Mouse (Mus musculus) layer of hippocampus, adult 11-12 months (tissue): ENCODE data around the gene Kif13a.

Experiments used
- DNase-seq: peaks from one replicate; pipeline ENCODE4 v3.0.0; 2022; ENCODE audit warnings: low spot score

The Kif13a gene

GRCm38 (mm10) chr13:46921559-46921958, 8.1 kb downstream of the Kif13a start:
- no peak for DNase-seq

- no peak for DNase-seq
Observed at GRCm38 (mm10) chr13:46919797-46920196, 9.9 kb downstream of the Kif13a start.

GRCm38 (mm10) chr13:46918509-46918908, 11.2 kb downstream of the Kif13a start:
- DNase-seq, result no peak

GRCm38 (mm10) chr13:46911960-46912359, 17.7 kb downstream of the Kif13a start:
- DNase-seq, result no peak

GRCm38 (mm10) chr13:46911018-46911419, 18.6 kb downstream of the Kif13a start:
- DNase-seq, result peak; percentile 39

- DNase-seq, result no peak
Observed at GRCm38 (mm10) chr13:46909946-46910345, 19.7 kb downstream of the Kif13a start.

- no peak for DNase-seq
Observed at GRCm38 (mm10) chr13:46909005-46909565, 20.6 kb downstream of the Kif13a start.

GRCm38 (mm10) chr13:46908387-46908786, 21.3 kb downstream of the Kif13a start:
- no peak for DNase-seq

GRCm38 (mm10) chr13:46907861-46908260, 21.8 kb downstream of the Kif13a start:
- DNase-seq, result no peak

GRCm38 (mm10) chr13:46907115-46907514, 22.6 kb downstream of the Kif13a start:
- DNase-seq, result no peak

GRCm38 (mm10) chr13:46905971-46906370, 23.7 kb downstream of the Kif13a start:
- DNase-seq, result no peak

- no peak for DNase-seq
Observed at GRCm38 (mm10) chr13:46904982-46905621, 24.6 kb downstream of the Kif13a start.

GRCm38 (mm10) chr13:46902568-46903255, 27.0 kb downstream of the Kif13a start:
- no peak for DNase-seq

GRCm38 (mm10) chr13:46900870-46901555, 28.7 kb downstream of the Kif13a start:
- DNase-seq, result no peak

- no peak for DNase-seq
Observed at GRCm38 (mm10) chr13:46898837-46899236, 30.8 kb downstream of the Kif13a start.

- no peak for DNase-seq
Observed at GRCm38 (mm10) chr13:46898411-46898810, 31.3 kb downstream of the Kif13a start.

GRCm38 (mm10) chr13:46892380-46892779, 37.3 kb downstream of the Kif13a start:
- no peak for DNase-seq

- DNase-seq, result no peak
Observed at GRCm38 (mm10) chr13:46888150-46888683, 41.5 kb downstream of the Kif13a start.

GRCm38 (mm10) chr13:46886497-46887261, 43.0 kb downstream of the Kif13a start:
- DNase-seq, result no peak

GRCm38 (mm10) chr13:46885759-46886060, 44.0 kb downstream of the Kif13a start:
- DNase-seq, result no peak

- no peak for DNase-seq
Observed at GRCm38 (mm10) chr13:46884898-46885758, 44.5 kb downstream of the Kif13a start.
